Mouse (Mus musculus): ENCODE data around the gene Atxn2l. TPM values are rescaled to one million over a fixed set of nuclear protein-coding genes. Genes with fewer than 3 reads are reported as not detected.

The Atxn2l gene
- total and polyA plus RNA-seq, 2 experiments from 2014 or later: 65.4 to 80.5 TPM

DNA sequence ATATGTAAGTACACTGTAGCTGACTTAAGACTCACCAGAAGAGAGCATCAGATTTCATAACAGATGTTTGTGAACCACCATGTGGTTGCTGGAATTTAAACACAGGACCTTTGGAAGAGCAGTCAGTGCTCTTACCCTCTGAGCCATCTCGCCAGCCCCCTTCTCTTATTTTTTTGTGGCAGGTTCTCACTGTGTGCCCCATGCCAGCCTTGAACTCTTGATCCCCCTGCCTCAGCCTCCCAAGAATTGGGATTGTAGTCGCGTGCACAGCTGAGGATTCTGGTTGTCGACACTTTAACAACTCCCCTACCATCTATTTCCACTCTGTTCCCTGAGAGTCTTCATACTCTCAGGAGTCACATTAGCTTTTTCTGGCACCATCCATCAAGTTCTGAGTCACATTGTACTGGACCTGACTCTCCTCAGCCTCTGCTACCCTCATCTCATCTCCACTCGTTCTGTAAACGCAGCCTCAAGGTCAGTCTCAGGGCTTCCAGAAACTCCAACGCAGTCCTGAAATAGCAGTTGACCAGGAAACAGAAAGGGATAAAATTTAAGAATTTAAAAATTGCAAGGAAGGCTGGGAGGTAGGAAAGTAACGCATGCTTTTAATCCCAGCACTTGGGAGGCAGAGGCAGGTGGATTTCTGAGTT, 4.0 kb upstream of the Atxn2l start:
- Histone ChIP-seq H3K4me1 (ENCODE audit: insufficient read depth, low read length) (peaks cover 3% of the 10 kb centered on the region; the same call in 1 of the 2 replicates), H3K9ac (replicated peaks; ENCODE audit: low read length, poor library complexity, severe bottlenecking) (no peak overlapping the region), H3K27ac (ENCODE audit: low read depth, low read length) (no peak overlapping the region), H3K27me3 (ENCODE audit: insufficient read depth, low read length) (no peaks in the 10 kb centered on the region), H3K4me2 (ENCODE audit: low read depth, low read length, poor library complexity, severe bottlenecking) (no peak overlapping the region), H3K36me3 (ENCODE audit: insufficient read depth, low read length) (no peaks in the 10 kb centered on the region), H3K9me3 (ENCODE audit: low read length) (no peaks in the 10 kb centered on the region), H3K4me3 (ENCODE audit: low read depth, low read length) (no peak overlapping the region)
- DNase-seq (ENCODE audit: low spot score): no peak
- TF ChIP-seq CTCF (IDR thresholded peaks at IDR 0.05): no peak
- no peak for ATAC-seq (ENCODE audit: low FRiP score)
- 90% methylated on average over 8 of the region's 8 CpGs for WGBS

DNA sequence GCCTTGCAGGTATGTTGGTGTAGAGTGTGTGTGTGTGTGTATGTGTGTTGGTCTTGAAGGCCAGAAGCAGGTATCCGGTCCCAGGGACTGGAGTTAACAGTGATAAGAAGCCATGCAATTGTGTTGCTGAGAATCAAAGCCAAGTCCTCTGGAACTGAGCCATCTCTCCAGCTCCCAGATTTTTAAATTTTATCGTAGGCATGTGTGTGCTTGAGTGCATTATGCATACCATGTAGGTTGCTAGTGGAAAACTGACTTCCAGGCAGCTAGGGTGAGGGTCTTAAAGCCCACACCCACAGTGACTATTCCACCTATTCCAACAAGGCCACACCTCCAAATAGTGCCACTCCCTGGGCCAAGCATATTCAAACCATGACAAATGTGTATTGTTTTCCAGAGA, 1.7 kb upstream of the Atxn2l start:
- Histone ChIP-seq H3K9ac (replicated peaks; ENCODE audit: low read length, poor library complexity, severe bottlenecking) (no peak overlapping the region), H3K27ac (ENCODE audit: low read depth, low read length) (no peak overlapping the region), H3K4me3 (ENCODE audit: low read depth, low read length) (no peak overlapping the region), H3K36me3 (ENCODE audit: insufficient read depth, low read length) (peaks cover 11% of the 10 kb centered on the region), H3K4me1 (ENCODE audit: insufficient read depth, low read length) (peaks cover 3% of the 10 kb centered on the region; the same call in 1 of the 2 replicates), H3K9me3 (ENCODE audit: low read length) (no peaks in the 10 kb centered on the region), H3K4me2 (ENCODE audit: low read depth, low read length, poor library complexity, severe bottlenecking) (no peak overlapping the region), H3K27me3 (ENCODE audit: insufficient read depth, low read length) (no peaks in the 10 kb centered on the region)
- WGBS: 83% methylated on average over 2 of the region's 2 CpGs
- TF ChIP-seq CTCF (IDR thresholded peaks at IDR 0.05): no peak
- ATAC-seq (ENCODE audit: low FRiP score): no peak
- DNase-seq (ENCODE audit: low spot score): no peak

DNA sequence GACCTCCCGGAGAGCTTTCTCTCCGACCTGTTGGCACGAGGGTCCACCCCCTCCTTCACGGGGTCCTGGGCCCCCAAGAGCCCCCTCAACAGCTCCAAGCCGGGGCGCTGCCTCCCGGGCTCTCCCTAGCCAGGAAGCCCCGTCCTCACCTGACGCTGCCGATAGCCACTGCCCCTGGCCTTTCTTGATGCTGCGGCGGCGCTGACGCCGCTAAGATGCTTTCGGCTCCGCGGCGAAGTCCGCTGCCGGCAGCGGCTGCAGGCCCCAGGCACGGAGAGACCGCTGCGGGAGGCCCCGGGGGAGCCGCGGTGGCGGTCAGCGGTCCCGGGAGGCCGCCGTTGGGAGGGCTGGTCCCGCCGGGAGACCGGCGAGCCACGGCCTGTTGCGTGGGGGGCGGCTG, 486 bp downstream of the Atxn2l start:
- Histone ChIP-seq H3K4me2 (ENCODE audit: low read depth, low read length, poor library complexity, severe bottlenecking) (peak overlapping the region; percentile 59), H3K4me1 (ENCODE audit: insufficient read depth, low read length) (peaks cover 3% of the 10 kb centered on the region; the same call in 1 of the 2 replicates), H3K27me3 (ENCODE audit: insufficient read depth, low read length) (no peaks in the 10 kb centered on the region), H3K27ac (ENCODE audit: low read depth, low read length) (peak overlapping the region; percentile 100), H3K36me3 (ENCODE audit: insufficient read depth, low read length) (peaks cover 28% of the 10 kb centered on the region), H3K9ac (replicated peaks; ENCODE audit: low read length, poor library complexity, severe bottlenecking) (peak overlapping the region; percentile 100), H3K9me3 (ENCODE audit: low read length) (no peaks in the 10 kb centered on the region), H3K4me3 (ENCODE audit: low read depth, low read length) (peak overlapping the region; percentile 95)
- no peak for ATAC-seq (ENCODE audit: low FRiP score)
- WGBS: under 1% methylated on average over 38 of the region's 40 CpGs
- DNase-seq (ENCODE audit: low spot score): no peak
- TF ChIP-seq CTCF (IDR thresholded peaks at IDR 0.05): no peak

DNA sequence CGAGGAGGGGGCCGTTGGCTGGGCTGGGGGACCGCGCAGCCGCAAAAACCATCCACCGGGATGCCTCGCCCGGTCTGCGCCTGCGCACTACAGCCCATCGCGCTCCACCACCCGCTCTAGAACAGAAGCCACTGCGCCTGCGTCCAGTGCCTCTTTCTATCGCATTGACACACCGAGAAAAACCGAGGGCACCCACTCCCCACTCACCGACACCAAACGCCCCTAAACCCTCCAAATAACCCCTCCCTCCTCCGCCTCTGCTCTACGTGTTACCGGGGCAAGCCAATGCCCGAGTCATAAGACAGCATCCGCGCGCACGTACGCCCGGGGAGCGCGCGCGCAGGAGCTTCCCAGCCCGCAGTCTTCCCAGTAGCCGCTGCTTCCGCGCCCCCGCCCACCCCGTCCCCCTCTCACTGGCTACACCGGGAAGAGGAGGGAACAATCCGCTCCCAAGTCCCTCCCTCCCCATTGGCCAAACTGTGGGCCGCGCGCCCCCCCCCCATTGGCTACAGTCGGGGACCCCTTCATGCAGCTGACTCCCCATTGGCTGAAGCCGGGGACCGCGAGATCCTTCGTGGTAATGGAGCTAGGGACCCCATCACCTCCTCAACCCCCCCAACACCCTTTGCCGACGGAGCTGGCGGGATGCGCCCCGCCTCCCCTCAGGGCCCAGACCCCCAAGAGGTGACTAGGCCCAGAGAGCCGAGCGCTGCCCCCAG, 1.1 kb downstream of the Atxn2l start:
- Histone ChIP-seq H3K9ac (replicated peaks; ENCODE audit: low read length, poor library complexity, severe bottlenecking) (peak overlapping the region; percentile 100), H3K27me3 (ENCODE audit: insufficient read depth, low read length) (no peaks in the 10 kb centered on the region), H3K4me1 (ENCODE audit: insufficient read depth, low read length) (peaks cover 3% of the 10 kb centered on the region; the same call in 1 of the 2 replicates), H3K4me2 (ENCODE audit: low read depth, low read length, poor library complexity, severe bottlenecking) (peak overlapping the region; percentile 59), H3K4me3 (ENCODE audit: low read depth, low read length) (peak overlapping the region; percentile 95), H3K9me3 (ENCODE audit: low read length) (no peaks in the 10 kb centered on the region), H3K36me3 (ENCODE audit: insufficient read depth, low read length) (peaks cover 33% of the 10 kb centered on the region), H3K27ac (ENCODE audit: low read depth, low read length) (peak overlapping the region; percentile 100)
- peak; percentile 98 for DNase-seq (ENCODE audit: low spot score)
- no peak for TF ChIP-seq CTCF (IDR thresholded peaks at IDR 0.05)
- ATAC-seq (ENCODE audit: low FRiP score): peak; percentile 93
- under 1% methylated on average over 44 of the region's 57 CpGs for WGBS

DNA sequence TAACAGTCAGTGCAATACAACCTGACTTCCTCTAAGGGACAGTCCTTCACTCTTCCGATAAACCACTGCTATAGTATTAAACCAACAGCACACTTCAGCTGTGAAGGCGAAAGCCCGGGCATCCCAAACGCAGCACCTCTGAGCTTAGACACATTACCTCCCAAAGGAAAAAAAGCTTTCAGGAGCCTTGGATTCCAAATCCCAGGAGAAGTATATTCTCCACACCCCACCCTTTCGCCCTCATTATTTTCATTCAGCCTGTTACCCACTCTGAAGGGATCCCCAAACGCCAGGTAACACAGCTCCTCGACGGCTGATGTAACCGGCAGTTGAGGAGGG, 1.6 kb downstream of the Atxn2l start:
- peaks cover 3% of the 10 kb centered on the region; the same call in 1 of the 2 replicates for H3K4me1 ChIP-seq (ENCODE audit: insufficient read depth, low read length)
- no peak for ATAC-seq (ENCODE audit: low FRiP score)
- peak overlapping the region; percentile 100 for H3K9ac ChIP-seq (replicated peaks; ENCODE audit: low read length, poor library complexity, severe bottlenecking)
- 4% methylated on average over 9 of the region's 9 CpGs for WGBS
- H3K27ac ChIP-seq (ENCODE audit: low read depth, low read length): peak overlapping the region; percentile 100
- TF ChIP-seq CTCF (IDR thresholded peaks at IDR 0.05): no peak
- DNase-seq (ENCODE audit: low spot score): no peak
- no peaks in the 10 kb centered on the region for H3K27me3 ChIP-seq (ENCODE audit: insufficient read depth, low read length)
- H3K36me3 ChIP-seq (ENCODE audit: insufficient read depth, low read length): peaks cover 38% of the 10 kb centered on the region
- H3K4me2 ChIP-seq (ENCODE audit: low read depth, low read length, poor library complexity, severe bottlenecking): peak overlapping the region; percentile 59
- peak overlapping the region; percentile 95 for H3K4me3 ChIP-seq (ENCODE audit: low read depth, low read length)
- H3K9me3 ChIP-seq (ENCODE audit: low read length): no peaks in the 10 kb centered on the region

DNA sequence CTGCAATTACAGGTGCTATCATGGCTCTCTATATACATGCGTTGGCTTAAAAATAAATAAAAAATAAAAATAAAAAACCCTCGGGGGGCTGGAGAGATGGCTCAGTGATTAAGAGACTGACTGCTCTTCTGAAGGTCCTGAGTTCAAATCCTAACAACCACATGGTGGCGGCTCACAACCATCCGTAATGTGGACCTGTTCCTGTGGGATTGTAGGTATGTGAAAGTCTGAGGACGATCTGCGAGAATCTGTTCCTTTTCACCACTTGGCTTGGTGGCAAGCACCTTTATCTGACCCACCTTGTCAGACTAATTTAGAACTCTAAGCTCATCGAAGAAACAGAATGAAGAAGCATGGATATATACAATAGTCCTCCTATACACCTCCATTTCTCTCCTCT, 3.8 kb downstream of the Atxn2l start:
- H3K27ac ChIP-seq (ENCODE audit: low read depth, low read length): no peak overlapping the region
- WGBS: 96% methylated on average over 7 of the region's 7 CpGs
- H3K4me1 ChIP-seq (ENCODE audit: insufficient read depth, low read length): peaks cover 3% of the 10 kb centered on the region; the same call in 1 of the 2 replicates
- DNase-seq (ENCODE audit: low spot score) (no peak), ATAC-seq (ENCODE audit: low FRiP score) (no peak)
- no peak overlapping the region for H3K9ac ChIP-seq (replicated peaks; ENCODE audit: low read length, poor library complexity, severe bottlenecking)
- no peak for TF ChIP-seq CTCF (IDR thresholded peaks at IDR 0.05)
- no peaks in the 10 kb centered on the region for H3K9me3 ChIP-seq (ENCODE audit: low read length)
- H3K36me3 ChIP-seq (ENCODE audit: insufficient read depth, low read length): peaks cover 60% of the 10 kb centered on the region
- H3K27me3 ChIP-seq (ENCODE audit: insufficient read depth, low read length): no peaks in the 10 kb centered on the region
- no peak overlapping the region for H3K4me3 ChIP-seq (ENCODE audit: low read depth, low read length)
- no peak overlapping the region for H3K4me2 ChIP-seq (ENCODE audit: low read depth, low read length, poor library complexity, severe bottlenecking)

Data from midbrain, postnatal 0 days (tissue).